Mouse (Mus musculus) liver, postnatal 0 days (tissue): ENCODE data around the gene Mrc1.

Source experiments
- CTCF ChIP-seq: sonication (generic); IDR thresholded peaks from 2 replicates; pipeline ENCODE4 v1.5.1; 2016; ENCODE audit warnings: antibody characterized with exemption, low read depth
- EP300 ChIP-seq: IDR thresholded peaks from 2 replicates; pipeline ENCODE4 v1.6.1; 2016; ENCODE audit warnings: antibody characterized with exemption, low read depth, mild to moderate bottlenecking

GRCm38 (mm10) chr2:14210731-14211130 lies 18.5 kb upstream of the Mrc1 start:
- TF ChIP-seq CTCF (no peak), EP300 (no peak)
